ENCODE assay signal across 8 mouse cellular contexts in the genomic region with DNA sequence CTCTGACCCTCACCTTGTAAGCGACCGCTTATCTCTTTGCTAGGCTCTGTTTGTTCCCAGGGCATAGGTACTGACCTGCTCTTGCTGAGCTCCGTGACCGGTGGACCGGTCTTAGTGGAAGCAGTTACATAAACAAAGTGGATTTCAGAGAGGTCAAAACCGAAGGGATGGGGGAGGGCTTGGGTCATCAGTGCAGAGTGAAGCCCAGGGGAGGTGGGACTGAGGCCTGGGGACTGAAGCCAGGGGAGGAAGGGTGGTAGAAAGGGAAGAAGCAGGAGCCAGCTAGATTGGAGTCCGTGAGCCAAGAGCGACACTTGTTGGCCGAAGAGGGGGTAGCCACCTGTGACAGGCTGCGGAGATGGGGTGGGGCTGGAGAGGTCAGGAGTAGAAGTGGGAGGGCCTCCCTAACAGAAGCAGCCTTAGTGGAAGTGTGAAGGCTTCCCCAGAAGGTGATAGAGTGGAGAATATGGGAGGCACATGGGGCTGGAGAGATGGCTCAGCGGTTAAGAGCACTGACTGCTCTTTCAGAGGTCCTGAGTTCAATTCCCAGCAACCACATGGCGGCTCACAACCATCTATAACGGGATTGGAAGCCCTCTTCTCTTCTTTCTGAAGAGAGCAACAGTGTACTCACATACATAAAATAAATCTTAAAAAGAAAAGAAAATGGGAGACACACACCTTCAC. TPM values are rescaled to one million over a fixed set of nuclear protein-coding genes. Genes with fewer than 3 reads are reported as not detected.
DNase-seq lines count a peak whose midpoint lies in the region; ATAC-seq and TF ChIP-seq lines count a peak whose summit lies in the region.

No protein-coding gene starts in this region.

- H3K27ac ChIP-seq in heart, embryonic 10.5 days, result peak overlapping the region; percentile 59
- no peak overlapping the region for H3K27ac ChIP-seq in spleen, adult 2 months (ENCODE audit: insufficient read depth, low read length)

- TF ChIP-seq CTCF in spleen, adult 2 months (IDR thresholded peaks at IDR 0.05; ENCODE audit: extremely low read depth, insufficient read depth, insufficient read length, insufficient replicate concordance), result peak; percentile 92; the same call in 1 of the 2 replicates

- no peak for TF ChIP-seq POLR2A in spleen, adult 2 months (IDR thresholded peaks at IDR 0.05; ENCODE audit: low read depth, low read length)

- peaks cover 9% of the 10 kb centered on the region for H3K4me1 ChIP-seq in heart, embryonic 10.5 days
- peaks cover 13% of the 10 kb centered on the region; the same call in 1 of the 2 replicates for H3K4me1 ChIP-seq in spleen, adult 2 months (ENCODE audit: control insufficient read depth, insufficient read depth, insufficient read length)

- no peaks in the 10 kb centered on the region for H3K9me3 ChIP-seq in heart, embryonic 10.5 days

- no peak overlapping the region for H3K4me3 ChIP-seq in heart, embryonic 10.5 days
- no peak overlapping the region for H3K4me3 ChIP-seq in spleen, adult 2 months (ENCODE audit: extremely low read depth, insufficient read depth, insufficient read length)

- ATAC-seq in common myeloid progenitor, adult 5-6 weeks (replicated peaks; ENCODE audit: low read depth, poor library complexity, severe bottlenecking), result peak; percentile 94

- peak; percentile 28 for DNase-seq in right cerebral cortex, postnatal 14 days
- no peak for DNase-seq in right cerebral cortex, postnatal 25 days
- peak; percentile 96 for DNase-seq in heart, embryonic 10.5 days (ENCODE audit: low spot score)
- DNase-seq in kidney, adult 8-10 months, result peak; percentile 71 to 75
- peak; percentile 88 for DNase-seq in lung, postnatal 10 days
- peak in 1 of 2 experiments; percentile 75 for DNase-seq in spleen, adult 2 months (ENCODE audit: low read depth in 1 of 2, low spot score in 2 of 2)
- DNase-seq in right cerebral cortex, adult 18-20 months, result no peak

- H3K27me3 ChIP-seq in heart, embryonic 10.5 days (ENCODE audit: insufficient read depth, poor library complexity, severe bottlenecking), result no peaks in the 10 kb centered on the region
- no peaks in the 10 kb centered on the region for H3K27me3 ChIP-seq in spleen, adult 2 months (ENCODE audit: control insufficient read depth, insufficient read depth, low read length)

- H3K36me3 ChIP-seq in heart, embryonic 10.5 days, result no peaks in the 10 kb centered on the region
- H3K36me3 ChIP-seq in spleen, adult 2 months (ENCODE audit: control insufficient read depth, insufficient read depth, low read length), result no peaks in the 10 kb centered on the region

- 29% methylated on average over 13 of the region's 13 CpGs for WGBS in heart, embryonic 10.5 days
- 47% methylated on average over 13 of the region's 13 CpGs for WGBS in spleen, adult 2 months

RNA-seq across cellular contexts. Expression of a gene that starts 22.6 kb away (rescaled TPM):
- total RNA-seq in common myeloid progenitor, adult 5-6 weeks (2017), result 205 and 249 TPM in 2 replicates
- 28.7 and 31.4 TPM in 2 replicates for polyA plus RNA-seq in heart, embryonic 10.5 days (2016; fragmentation: Nextera tagmentation; extraction: Ambion mirVana)
- 56.6 and 90.2 TPM in 2 replicates for polyA plus RNA-seq in spleen, adult 2 months (2012; rRNA removed)

RNA-seq across cellular contexts. Expression of a gene that starts 36.3 kb away (rescaled TPM):
- total RNA-seq in common myeloid progenitor, adult 5-6 weeks (2017), result not detected in 2 replicates
- not detected in 2 replicates for polyA plus RNA-seq in heart, embryonic 10.5 days (2016; fragmentation: Nextera tagmentation; extraction: Ambion mirVana)
- polyA plus RNA-seq in spleen, adult 2 months (2012; rRNA removed), result not detected in 2 replicates

RNA-seq across cellular contexts. Expression of a gene that starts 36.4 kb away (rescaled TPM):
- total RNA-seq in common myeloid progenitor, adult 5-6 weeks (2017), result 7.0 and 9.6 TPM in 2 replicates
- 13.6 and 14.4 TPM in 2 replicates for polyA plus RNA-seq in heart, embryonic 10.5 days (2016; fragmentation: Nextera tagmentation; extraction: Ambion mirVana)
- polyA plus RNA-seq in spleen, adult 2 months (2012; rRNA removed), result 15.5 and 17.7 TPM in 2 replicates

RNA-seq across cellular contexts. Expression of a gene that starts 39.0 kb away (rescaled TPM):
- total RNA-seq in common myeloid progenitor, adult 5-6 weeks (2017), result 0.05 TPM in 1 of 2 replicates, not detected in the other
- 1.3 and 1.5 TPM in 2 replicates for polyA plus RNA-seq in heart, embryonic 10.5 days (2016; fragmentation: Nextera tagmentation; extraction: Ambion mirVana)
- polyA plus RNA-seq in spleen, adult 2 months (2012; rRNA removed), result not detected in 2 replicates

Comparison
In these comparisons a context has a peak if more than half of its experiments do, and no peak if none do; other contexts are left out.
1. DNase-seq: peak in right cerebral cortex, postnatal 14 days (single experiment), heart, embryonic 10.5 days (single experiment), kidney, adult 8-10 months (2 of 2) and lung, postnatal 10 days (single experiment); none in right cerebral cortex, postnatal 25 days (single experiment) and right cerebral cortex, adult 18-20 months (single experiment).